Mouse (Mus musculus): Measurements from ENCODE around the gene Map4k1. TPM values are rescaled to one million over a fixed set of nuclear protein-coding genes. Genes with fewer than 3 reads are reported as not detected.

Map4k1 gene
- total and polyA plus RNA-seq, 2 experiments from 2014 or later, result 1.4 TPM; not detected in 1

- Histone ChIP-seq H3K4me3 (ENCODE audit: low read depth, low read length) (no peak overlapping the region), H3K27ac (ENCODE audit: low read depth) (peak overlapping the region; percentile 72), H3K4me2 (ENCODE audit: low read depth, low read length) (no peak overlapping the region), H3K9ac (replicated peaks; ENCODE audit: low read depth, low read length) (0 out of 2 replicates have a peak overlapping the region, but pooled peaks have one; percentile 1), H3K27me3 (ENCODE audit: control insufficient read depth, insufficient read depth, low read length) (no peaks in the 10 kb centered on the region), H3K9me3 (replicated peaks; ENCODE audit: control insufficient read depth, low read length) (no peaks in the 10 kb centered on the region), H3K36me3 (replicated peaks; ENCODE audit: control insufficient read depth, insufficient read depth, low read length) (peaks cover 16% of the 10 kb centered on the region), H3K4me1 (ENCODE audit: control insufficient read depth, insufficient read depth) (peaks cover 90% of the 10 kb centered on the region)
- TF ChIP-seq EP300 (IDR thresholded peaks at IDR 0.05; ENCODE audit: low read depth), result no peak
- no peak for TF ChIP-seq CTCF (IDR thresholded peaks at IDR 0.05; ENCODE audit: low read depth)
- ATAC-seq (ENCODE audit: insufficient read depth, low read depth), result no peak
- WGBS, result 20% methylated on average over 2 of the region's 2 CpGs
- no peak for DNase-seq (ENCODE audit: low spot score)
These were observed 30.1 kb upstream of the Map4k1 start for GRCm38 (mm10) chr7:28951764-28952163.

- Histone ChIP-seq H3K4me3 (ENCODE audit: low read depth, low read length) (no peak overlapping the region), H3K27ac (ENCODE audit: low read depth) (peak overlapping the region; percentile 72), H3K27me3 (ENCODE audit: control insufficient read depth, insufficient read depth, low read length) (no peaks in the 10 kb centered on the region), H3K36me3 (replicated peaks; ENCODE audit: control insufficient read depth, insufficient read depth, low read length) (peaks cover 16% of the 10 kb centered on the region), H3K9ac (replicated peaks; ENCODE audit: low read depth, low read length) (no peak overlapping the region), H3K4me2 (ENCODE audit: low read depth, low read length) (no peak overlapping the region), H3K9me3 (replicated peaks; ENCODE audit: control insufficient read depth, low read length) (no peaks in the 10 kb centered on the region), H3K4me1 (ENCODE audit: control insufficient read depth, insufficient read depth) (peaks cover 90% of the 10 kb centered on the region)
- TF ChIP-seq EP300 (IDR thresholded peaks at IDR 0.05; ENCODE audit: low read depth) (no peak), CTCF (IDR thresholded peaks at IDR 0.05; ENCODE audit: low read depth) (no peak)
- ATAC-seq (ENCODE audit: insufficient read depth, low read depth), result no peak; the same call in 1 of the 2 replicates
- 16% methylated on average over 3 of the region's 3 CpGs for WGBS
- no peak for DNase-seq (ENCODE audit: low spot score)
These were observed 29.1 kb upstream of the Map4k1 start for GRCm38 (mm10) chr7:28952786-28953185.

GRCm38 (mm10) chr7:28953476-28954376 lies 28.1 kb upstream of the Map4k1 start:
- Histone ChIP-seq H3K36me3 (replicated peaks; ENCODE audit: control insufficient read depth, insufficient read depth, low read length) (peaks cover 16% of the 10 kb centered on the region), H3K27ac (ENCODE audit: low read depth) (peak overlapping the region; percentile 72), H3K27me3 (ENCODE audit: control insufficient read depth, insufficient read depth, low read length) (no peaks in the 10 kb centered on the region), H3K9me3 (replicated peaks; ENCODE audit: control insufficient read depth, low read length) (no peaks in the 10 kb centered on the region), H3K4me1 (ENCODE audit: control insufficient read depth, insufficient read depth) (peaks cover 90% of the 10 kb centered on the region), H3K9ac (replicated peaks; ENCODE audit: low read depth, low read length) (no peak overlapping the region), H3K4me3 (ENCODE audit: low read depth, low read length) (no peak overlapping the region), H3K4me2 (ENCODE audit: low read depth, low read length) (peak overlapping the region; percentile 30; the same call in 1 of the 2 replicates)
- 4% methylated on average over 2 of the region's 2 CpGs for WGBS
- TF ChIP-seq CTCF (IDR thresholded peaks at IDR 0.05; ENCODE audit: low read depth), result no peak
- no peak for TF ChIP-seq EP300 (IDR thresholded peaks at IDR 0.05; ENCODE audit: low read depth)
- ATAC-seq (ENCODE audit: insufficient read depth, low read depth) (no peak), DNase-seq (ENCODE audit: low spot score) (no peak)

- Histone ChIP-seq H3K4me3 (ENCODE audit: low read depth, low read length) (no peak overlapping the region), H3K4me1 (ENCODE audit: control insufficient read depth, insufficient read depth) (peaks cover 89% of the 10 kb centered on the region), H3K4me2 (ENCODE audit: low read depth, low read length) (no peak overlapping the region), H3K36me3 (replicated peaks; ENCODE audit: control insufficient read depth, insufficient read depth, low read length) (peaks cover 8% of the 10 kb centered on the region; the same call in 1 of the 2 replicates), H3K27me3 (ENCODE audit: control insufficient read depth, insufficient read depth, low read length) (no peaks in the 10 kb centered on the region), H3K9ac (replicated peaks; ENCODE audit: low read depth, low read length) (no peak overlapping the region), H3K9me3 (replicated peaks; ENCODE audit: control insufficient read depth, low read length) (no peaks in the 10 kb centered on the region), H3K27ac (ENCODE audit: low read depth) (peak overlapping the region; percentile 89)
- no peak for ATAC-seq (ENCODE audit: insufficient read depth, low read depth)
- no peak for TF ChIP-seq EP300 (IDR thresholded peaks at IDR 0.05; ENCODE audit: low read depth)
- no peak for TF ChIP-seq CTCF (IDR thresholded peaks at IDR 0.05; ENCODE audit: low read depth)
- WGBS, result 70% methylated on average over 4 of the region's 4 CpGs
- no peak for DNase-seq (ENCODE audit: low spot score)
These were observed 27.1 kb upstream of the Map4k1 start for GRCm38 (mm10) chr7:28954773-28955172.

GRCm38 (mm10) chr7:28955295-28955897 lies 26.5 kb upstream of the Map4k1 start:
- Histone ChIP-seq H3K4me1 (ENCODE audit: control insufficient read depth, insufficient read depth) (peaks cover 89% of the 10 kb centered on the region), H3K36me3 (replicated peaks; ENCODE audit: control insufficient read depth, insufficient read depth, low read length) (peaks cover 3% of the 10 kb centered on the region; the same call in 1 of the 2 replicates), H3K27ac (ENCODE audit: low read depth) (peak overlapping the region; percentile 89), H3K4me2 (ENCODE audit: low read depth, low read length) (no peak overlapping the region), H3K9me3 (replicated peaks; ENCODE audit: control insufficient read depth, low read length) (no peaks in the 10 kb centered on the region), H3K27me3 (ENCODE audit: control insufficient read depth, insufficient read depth, low read length) (no peaks in the 10 kb centered on the region), H3K4me3 (ENCODE audit: low read depth, low read length) (no peak overlapping the region), H3K9ac (replicated peaks; ENCODE audit: low read depth, low read length) (no peak overlapping the region)
- WGBS, result 14% methylated on average over 5 of the region's 5 CpGs
- ATAC-seq (ENCODE audit: insufficient read depth, low read depth) (0 out of 2 replicates have a peak, but pooled peaks have one; percentile 10), DNase-seq (ENCODE audit: low spot score) (no peak)
- TF ChIP-seq CTCF (IDR thresholded peaks at IDR 0.05; ENCODE audit: low read depth) (no peak), EP300 (IDR thresholded peaks at IDR 0.05; ENCODE audit: low read depth) (no peak)

Data from heart, postnatal 0 days (tissue).